Mouse (Mus musculus): ENCODE data around the gene Nrcam. TPM values are rescaled to one million over a fixed set of nuclear protein-coding genes. Genes with fewer than 3 reads are reported as not detected.
A peak's percentile ranks its signal among the peaks of the same experiment; 100 is the strongest.

The Nrcam gene
- total and polyA plus RNA-seq, 3 experiments: 0.05 to 0.33 (median 0.13) TPM

- Histone ChIP-seq H3K27me3 (replicated peaks) (no peaks in the 10 kb centered on the region), H3K9ac (ENCODE audit: insufficient read depth, low read depth) (no peak overlapping the region), H3K4me1 (ENCODE audit: control insufficient read depth in 1 of 2, insufficient read depth in 2 of 2) (peaks cover 0 to 12% of the 10 kb centered on the region in 2 experiments; a peak in 2 of 4 replicates), H3K79me2 (replicated peaks; ENCODE audit: control insufficient read depth, extremely low read depth, insufficient read depth, poor library complexity, severe bottlenecking) (no peaks in the 10 kb centered on the region), H3K9me3 (replicated peaks; ENCODE audit: low read length) (no peaks in the 10 kb centered on the region), H3K4me2 (ENCODE audit: insufficient read depth, low read depth, poor library complexity, severe bottlenecking) (no peak overlapping the region), H3K27ac (ENCODE audit: insufficient read depth, low read depth) (no peak overlapping the region), H3K36me3 (replicated peaks in 1 of 2; ENCODE audit: control insufficient read depth in 1 of 2, insufficient read depth in 1 of 2, low read length in 1 of 2) (peaks cover 15 to 69% of the 10 kb centered on the region in 2 experiments), H3K4me3 (replicated peaks in 1 of 3; ENCODE audit: low read depth in 2 of 3, low read length in 2 of 3, poor library complexity in 1 of 3) (no peak overlapping the region)
- in situ Hi-C loops (cut with MboI; ENCODE audit: low pct_ligation_motif_present, low pct_unique_long_range_greater_than_20kb, low sequenced_read_pairs) (loop anchor here (25.0 kb wide), 1 partner anchor 222 kb away; no protein-coding TSS in a partner anchor), dilution Hi-C loops (cut with MboI; ENCODE audit: extremely low pct_ligation_motif_present, extremely low pct_unique_long_range_greater_than_20kb, low sequenced_read_pairs) (no loop called here)
- TF ChIP-seq MXI1 (IDR thresholded peaks at IDR 0.05; ENCODE audit: low read depth, low read length): no peak
- no peak for DNase-seq (ENCODE audit: extremely low read depth)
Measured at GRCm38 (mm10) chr12:44315212-44315611, 13.5 kb upstream of the Nrcam start.

GRCm38 (mm10) chr12:44325091-44325490 lies 3.6 kb upstream of the Nrcam start:
- Histone ChIP-seq H3K9ac (ENCODE audit: insufficient read depth, low read depth) (no peak overlapping the region), H3K9me3 (replicated peaks; ENCODE audit: low read length) (no peaks in the 10 kb centered on the region), H3K79me2 (replicated peaks; ENCODE audit: control insufficient read depth, extremely low read depth, insufficient read depth, poor library complexity, severe bottlenecking) (no peaks in the 10 kb centered on the region), H3K4me1 (ENCODE audit: control insufficient read depth in 1 of 2, insufficient read depth in 2 of 2) (peaks cover 0 to 15% of the 10 kb centered on the region in 2 experiments; a peak in 2 of 4 replicates), H3K27me3 (replicated peaks) (peaks cover 17% of the 10 kb centered on the region), H3K36me3 (replicated peaks in 1 of 2; ENCODE audit: control insufficient read depth in 1 of 2, insufficient read depth in 1 of 2, low read length in 1 of 2) (peaks cover 0 to 18% of the 10 kb centered on the region in 2 experiments), H3K27ac (ENCODE audit: insufficient read depth, low read depth) (no peak overlapping the region), H3K4me3 (replicated peaks in 1 of 3; ENCODE audit: low read depth in 2 of 3, low read length in 2 of 3, poor library complexity in 1 of 3) (no peak overlapping the region), H3K4me2 (ENCODE audit: insufficient read depth, low read depth, poor library complexity, severe bottlenecking) (no peak overlapping the region)
- TF ChIP-seq RCOR1 (conservative IDR thresholded peaks at IDR 0.05; ENCODE audit: low read depth, low read length) (no peak), RAD21 (IDR thresholded peaks at IDR 0.05; ENCODE audit: low read depth, low read length) (no peak), KAT2A (IDR thresholded peaks at IDR 0.05; ENCODE audit: insufficient replicate concordance, low read length) (no peak)
- dilution Hi-C loops (cut with MboI; ENCODE audit: extremely low pct_ligation_motif_present, extremely low pct_unique_long_range_greater_than_20kb, low sequenced_read_pairs): no loop called here
- DNase-seq (ENCODE audit: extremely low read depth): no peak
- in situ Hi-C loops (cut with MboI; ENCODE audit: low pct_ligation_motif_present, low pct_unique_long_range_greater_than_20kb, low sequenced_read_pairs): no loop called here

GRCm38 (mm10) chr12:44327452-44327851 lies 1.2 kb upstream of the Nrcam start:
- Histone ChIP-seq H3K4me3 (replicated peaks in 1 of 3; ENCODE audit: low read depth in 2 of 3, low read length in 2 of 3, poor library complexity in 1 of 3) (no peak overlapping the region), H3K27me3 (replicated peaks) (peaks cover 21% of the 10 kb centered on the region), H3K9me3 (replicated peaks; ENCODE audit: low read length) (no peaks in the 10 kb centered on the region), H3K4me2 (ENCODE audit: insufficient read depth, low read depth, poor library complexity, severe bottlenecking) (no peak overlapping the region), H3K36me3 (replicated peaks in 1 of 2; ENCODE audit: control insufficient read depth in 1 of 2, insufficient read depth in 1 of 2, low read length in 1 of 2) (peaks cover 0 to 8% of the 10 kb centered on the region in 2 experiments), H3K9ac (ENCODE audit: insufficient read depth, low read depth) (no peak overlapping the region), H3K27ac (ENCODE audit: insufficient read depth, low read depth) (no peak overlapping the region), H3K79me2 (replicated peaks; ENCODE audit: control insufficient read depth, extremely low read depth, insufficient read depth, poor library complexity, severe bottlenecking) (no peaks in the 10 kb centered on the region), H3K4me1 (ENCODE audit: control insufficient read depth in 1 of 2, insufficient read depth in 2 of 2) (peaks cover 0 to 11% of the 10 kb centered on the region in 2 experiments; a peak in 1 of 4 replicates)
- dilution Hi-C loops (cut with MboI; ENCODE audit: extremely low pct_ligation_motif_present, extremely low pct_unique_long_range_greater_than_20kb, low sequenced_read_pairs): no loop called here
- TF ChIP-seq HCFC1 (IDR thresholded peaks at IDR 0.05; ENCODE audit: low read depth, low read length) (no peak), SMC3 (IDR thresholded peaks at IDR 0.05; ENCODE audit: low read depth, low read length) (peak; percentile 39), CTCF (conservative IDR thresholded peaks at IDR 0.05 in 1 of 2, IDR thresholded peaks at IDR 0.05 in 1 of 2; ENCODE audit: low read depth in 2 of 2, low read length in 2 of 2) (peak in 1 of 2 experiments; percentile 59; a peak in 2 of 4 replicates), RAD21 (IDR thresholded peaks at IDR 0.05; ENCODE audit: low read depth, low read length) (peak; percentile 43), NRF1 (IDR thresholded peaks at IDR 0.05; ENCODE audit: low read depth, low read length) (no peak), MXI1 (IDR thresholded peaks at IDR 0.05; ENCODE audit: low read depth, low read length) (no peak)
- in situ Hi-C loops (cut with MboI; ENCODE audit: low pct_ligation_motif_present, low pct_unique_long_range_greater_than_20kb, low sequenced_read_pairs): no loop called here
- no peak for DNase-seq (ENCODE audit: extremely low read depth)
